Mouse (Mus musculus) ovary, postnatal 14 days (tissue): ENCODE results near the gene Ino80e.
A peak's percentile ranks its signal among the peaks of the same experiment; 100 is the strongest.

ENCODE experiments used
- DNase-seq: peaks from one replicate; pipeline ENCODE4 v3.0.0; 2022; ENCODE audit warnings: low spot score

Ino80e gene

DNA sequence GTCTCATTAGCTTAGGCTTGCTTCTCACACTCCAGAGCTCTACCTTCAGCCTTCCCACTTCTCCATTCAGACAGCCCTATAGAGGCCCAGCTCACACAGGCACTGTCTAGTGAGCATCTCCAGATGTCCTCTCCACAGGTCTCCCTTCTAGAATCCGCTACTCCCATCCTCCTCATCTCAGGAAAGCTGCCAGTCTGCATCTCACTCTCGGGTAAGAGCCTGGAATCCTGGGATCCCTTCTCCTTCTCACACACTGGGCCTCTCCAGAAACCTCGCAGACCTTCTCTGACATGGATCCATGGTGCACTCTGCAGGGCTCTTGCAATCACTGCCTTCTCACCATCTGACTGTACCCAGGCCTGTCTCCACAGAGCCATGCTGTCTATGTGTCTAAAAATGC lies 6.5 kb downstream of the Ino80e start:
- no peak for DNase-seq

GRCm38 (mm10) chr7:126853454-126853853 lies 8.7 kb downstream of the Ino80e start:
- no peak for DNase-seq

DNA sequence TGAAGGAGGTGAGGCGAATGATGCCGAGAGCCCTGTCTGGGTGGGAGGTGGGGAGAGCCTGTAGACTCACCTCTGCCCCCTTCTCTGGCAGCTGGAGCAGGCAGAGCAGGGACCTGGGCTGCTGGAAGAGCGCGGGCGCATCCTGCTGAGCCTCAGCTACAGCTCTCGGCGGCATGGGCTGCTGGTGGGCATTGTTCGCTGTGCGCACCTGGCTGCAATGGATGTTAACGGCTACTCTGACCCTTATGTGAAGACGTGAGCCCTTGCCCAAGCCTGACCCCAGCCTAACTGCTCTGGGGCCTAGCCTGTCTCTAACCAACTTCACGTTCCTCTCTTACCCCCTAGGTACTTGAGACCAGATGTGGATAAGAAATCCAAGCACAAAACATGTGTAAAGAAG lies 11.0 kb downstream of the Ino80e start:
- no peak for DNase-seq

DNA sequence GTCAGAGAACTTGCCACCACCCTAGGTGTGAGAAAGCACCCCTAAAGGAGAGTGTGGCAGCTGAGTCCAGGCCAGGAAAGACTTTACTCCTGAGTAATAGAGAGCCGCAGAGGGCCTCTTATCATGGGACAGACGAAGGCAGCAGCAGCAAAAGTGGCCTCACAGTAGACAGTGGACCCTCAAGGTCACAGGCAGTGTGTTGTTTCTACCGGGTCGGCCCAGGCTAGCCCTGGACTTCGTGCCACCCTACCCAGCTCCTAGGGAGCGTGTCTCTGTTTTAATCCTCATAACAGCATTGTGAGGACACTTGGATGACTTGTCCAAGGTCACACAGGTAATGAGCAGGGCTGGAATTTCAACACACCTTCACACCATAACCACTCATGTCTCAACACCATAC lies 12.0 kb downstream of the Ino80e start:
- no peak for DNase-seq

DNA sequence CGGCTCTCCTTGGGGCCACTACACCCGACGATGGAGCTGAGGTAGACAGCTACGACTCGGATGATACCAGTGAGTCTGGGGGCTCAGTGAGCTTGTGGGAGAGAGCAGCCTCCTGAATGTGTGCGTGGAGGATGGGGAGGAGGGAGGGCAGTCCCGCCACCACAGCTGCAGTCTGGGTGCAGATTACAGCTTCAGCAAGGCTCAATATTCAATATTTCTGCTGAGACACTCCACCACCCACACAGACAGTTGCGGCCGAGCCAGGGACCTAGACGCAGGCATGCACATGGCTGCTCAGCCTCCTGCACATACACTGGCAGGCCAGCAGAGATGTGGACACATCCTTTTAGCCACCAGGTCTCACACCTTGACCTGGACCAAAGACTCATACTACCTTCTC lies 13.4 kb downstream of the Ino80e start:
- no peak for DNase-seq

DNA sequence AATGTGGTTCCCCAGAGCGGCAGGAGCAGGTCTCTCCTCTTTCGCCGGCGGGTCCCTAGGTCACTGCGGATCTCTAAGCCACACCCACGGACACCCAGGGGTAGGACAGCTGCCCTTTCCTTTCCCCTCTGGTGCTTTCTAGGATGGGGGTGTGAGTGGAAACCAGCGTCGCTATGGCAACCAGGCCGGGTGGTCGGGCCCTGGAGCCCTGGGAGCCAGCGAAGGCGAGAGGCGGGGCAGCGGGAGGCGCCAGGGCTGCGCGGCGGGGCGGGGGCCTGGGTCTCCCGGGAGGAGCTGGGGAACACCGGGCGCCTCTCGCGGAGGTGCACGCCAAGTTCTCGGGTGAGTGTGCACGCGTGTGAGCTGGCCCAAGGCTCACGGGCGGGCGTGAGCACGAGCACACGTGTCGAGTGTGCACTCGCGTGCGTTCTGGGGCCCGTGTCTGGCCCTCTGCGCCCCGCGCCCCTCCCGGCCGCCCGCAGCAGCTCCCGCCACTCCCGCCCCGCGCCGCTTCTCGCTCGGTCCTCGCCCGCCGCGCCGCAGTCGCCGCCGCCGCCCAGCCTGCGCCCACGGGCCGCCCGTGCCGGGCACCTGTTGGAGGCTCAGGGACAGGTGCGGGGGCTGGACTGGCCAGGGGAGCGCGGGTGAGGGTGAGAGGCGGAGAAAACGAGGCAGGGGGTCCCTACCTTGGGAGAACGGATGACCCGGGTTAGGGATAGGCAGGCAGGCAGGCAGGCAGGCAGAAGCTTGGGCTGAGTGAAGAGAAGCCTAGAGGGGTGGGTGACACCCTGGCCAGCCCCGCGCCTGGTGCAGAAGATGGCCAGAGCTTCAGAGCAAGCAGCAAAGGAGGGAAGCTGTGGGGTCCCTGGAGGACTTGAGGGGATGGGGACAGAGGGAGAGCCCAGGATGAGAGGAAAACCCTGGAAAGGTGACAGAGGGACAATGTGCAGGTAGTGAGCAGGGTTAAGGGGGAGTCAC lies 14.5 kb downstream of the Ino80e start:
- DNase-seq = no peak

DNA sequence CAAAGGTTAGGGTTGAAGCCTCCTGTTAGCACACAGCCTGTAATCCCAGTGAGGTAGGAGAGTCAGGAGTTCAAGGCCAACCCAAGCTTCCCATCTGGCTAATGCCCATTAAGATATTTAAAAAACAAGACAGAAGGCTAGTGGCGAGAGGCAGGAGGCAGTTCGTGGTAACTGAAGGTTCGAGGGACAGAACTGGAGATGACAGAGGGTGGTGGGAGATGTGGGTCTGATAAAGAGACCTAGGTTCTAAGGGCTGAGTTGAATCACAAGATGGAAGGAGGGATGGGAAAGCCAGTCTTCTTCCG lies 15.1 kb downstream of the Ino80e start, which contains the start of gene Doc2a:
Gene Doc2a (plus strand): TSS at position 301 of the 305 bp plus-strand sequence.
- no peak for DNase-seq

DNA sequence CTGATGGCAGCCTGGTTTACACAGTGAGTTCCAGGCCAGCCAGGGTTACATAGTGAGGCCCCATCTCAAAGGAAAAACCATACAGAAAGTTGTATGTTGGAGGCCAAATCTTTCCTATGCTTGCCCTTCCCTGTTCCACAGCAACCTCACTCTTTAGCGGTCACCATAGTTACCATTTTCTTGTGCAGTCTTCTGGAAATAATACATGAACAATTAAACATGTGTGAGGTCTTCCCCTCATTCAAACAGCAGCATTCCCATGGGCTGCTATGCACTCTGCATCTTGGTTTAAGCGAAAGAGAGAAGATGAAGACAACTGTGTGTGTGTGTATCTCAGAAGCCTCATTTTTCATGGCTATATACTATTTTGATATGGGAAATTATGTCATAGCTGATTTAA lies 16.7 kb downstream of the Ino80e start:
- DNase-seq = no peak

DNA sequence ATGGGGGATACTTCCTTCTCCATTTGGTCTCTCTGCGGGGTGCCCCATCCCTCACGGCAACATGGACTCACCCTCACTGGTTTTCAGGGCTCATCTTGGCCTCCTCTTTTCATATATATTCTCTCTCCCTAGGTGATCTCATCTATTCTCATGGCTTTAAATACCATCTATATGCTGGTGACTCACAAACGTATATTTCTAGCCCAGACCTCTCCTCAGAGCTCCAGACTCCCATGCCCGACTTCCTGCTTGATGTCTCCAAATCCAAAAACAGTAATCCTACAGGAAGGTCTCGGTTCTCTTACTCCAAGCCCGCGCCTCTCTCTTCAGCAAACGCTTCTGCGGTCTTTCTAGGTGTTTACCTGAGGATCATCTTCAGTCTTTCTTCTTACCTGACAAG lies 18.9 kb downstream of the Ino80e start:
- DNase-seq = no peak

GRCm38 (mm10) chr7:126833294-126833693 lies 28.9 kb downstream of the Ino80e start:
- no peak for DNase-seq

GRCm38 (mm10) chr7:126832036-126832598 lies 30.1 kb downstream of the Ino80e start:
- DNase-seq = peak; percentile 64

- no peak for DNase-seq
These were observed 30.6 kb downstream of the Ino80e start, which contains the start of gene 4930451I11Rik for GRCm38 (mm10) chr7:126831539-126831938. 4930451I11Rik (minus strand) TSS chr7:126831639.

GRCm38 (mm10) chr7:126825952-126826351 lies 36.2 kb downstream of the Ino80e start:
- DNase-seq = no peak

DNA sequence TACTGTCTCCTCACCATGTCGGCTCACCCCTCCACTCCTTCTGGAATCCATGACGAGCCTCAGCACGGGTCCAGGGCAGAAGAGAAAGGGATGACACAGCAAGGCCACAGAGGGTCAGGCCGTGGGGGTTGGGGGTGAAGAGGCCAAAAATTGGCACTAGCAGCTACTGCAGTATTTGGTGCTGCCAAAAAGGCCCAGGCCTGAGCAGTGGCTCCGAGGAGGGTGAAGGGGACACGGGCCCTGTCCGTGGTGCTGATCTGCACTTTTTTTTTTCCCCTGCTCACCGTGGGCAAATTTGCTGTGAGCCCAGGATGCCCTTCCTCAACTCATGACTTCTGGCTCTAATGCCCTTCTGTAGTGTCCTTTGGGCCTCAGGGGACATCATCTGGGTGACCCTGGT lies 36.8 kb downstream of the Ino80e start:
- DNase-seq = no peak

- DNase-seq = no peak
These were observed 38.2 kb downstream of the Ino80e start for GRCm38 (mm10) chr7:126823940-126824339.

- DNase-seq = no peak
These were observed 38.9 kb downstream of the Ino80e start for GRCm38 (mm10) chr7:126823202-126823711.

DNA sequence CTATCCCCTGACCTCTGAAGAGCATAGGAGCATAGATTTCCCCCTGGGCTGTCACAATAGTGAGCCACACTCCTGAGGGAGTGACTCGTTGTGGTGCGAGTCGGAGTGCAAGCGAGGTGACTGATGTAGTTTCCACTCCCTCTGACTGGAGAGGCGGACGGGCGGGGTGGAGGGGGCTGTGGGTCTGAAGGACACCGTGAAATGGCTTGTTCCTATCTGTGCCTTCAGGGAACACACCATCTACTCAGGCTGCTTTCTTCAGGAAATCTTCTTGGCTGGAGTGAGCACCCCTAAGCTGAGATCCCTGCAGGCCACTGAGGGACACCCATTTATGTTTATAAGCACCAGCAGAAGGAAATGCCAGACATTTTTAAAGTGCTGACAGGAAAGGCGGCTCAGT lies 39.4 kb downstream of the Ino80e start:
- no peak for DNase-seq

GRCm38 (mm10) chr7:126821835-126822511 lies 40.2 kb downstream of the Ino80e start:
- DNase-seq = peak; percentile 78

DNA sequence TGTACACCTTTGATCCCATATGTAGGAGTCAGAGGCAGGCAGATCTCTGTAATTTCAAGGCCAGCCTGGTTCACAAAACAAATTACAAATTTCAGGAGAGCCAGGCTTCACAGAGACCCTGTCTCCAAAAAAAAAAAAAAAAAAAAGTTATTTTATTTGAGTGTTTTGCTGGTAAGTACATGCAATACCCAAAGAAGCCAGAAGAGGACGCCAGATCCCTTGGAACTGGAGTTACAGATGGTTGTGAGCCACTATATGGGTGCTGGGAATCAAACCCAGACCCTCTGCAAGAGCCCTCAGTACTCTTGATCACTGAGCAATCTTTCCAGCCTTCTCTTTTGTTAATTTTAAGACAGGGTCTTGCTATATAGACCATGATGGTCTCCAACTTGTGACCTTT lies 43.4 kb downstream of the Ino80e start:
- no peak for DNase-seq

- no peak for DNase-seq
These were observed 44.6 kb downstream of the Ino80e start for GRCm38 (mm10) chr7:126817595-126817994.

DNA sequence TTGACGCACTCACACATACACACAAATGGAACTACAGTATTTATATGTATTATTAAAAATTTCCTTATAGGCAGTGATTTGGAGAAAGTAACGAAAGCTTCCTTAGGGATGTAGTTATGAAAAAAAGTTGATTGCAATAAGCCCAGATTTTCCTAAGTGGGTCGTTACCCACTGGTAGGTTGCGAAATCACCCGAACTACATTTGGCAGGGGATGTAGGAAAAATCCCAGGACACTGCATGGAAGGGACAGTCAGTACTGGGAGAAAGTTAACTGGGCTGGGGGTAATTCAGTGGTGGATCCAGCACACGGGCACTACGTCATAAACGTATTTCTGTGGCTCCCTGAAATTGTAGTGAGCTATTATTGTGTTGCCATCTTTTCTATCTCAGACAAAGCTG lies 45.7 kb downstream of the Ino80e start:
- no peak for DNase-seq

- DNase-seq = no peak
These were observed 46.4 kb downstream of the Ino80e start for GRCm38 (mm10) chr7:126815726-126816222.
